ENCODE assay signal across 8 mouse cellular contexts in genomic region chr4:126599971-126600754, GRCm38 (mm10). TPM values are rescaled to one million over a fixed set of nuclear protein-coding genes. Genes with fewer than 3 reads are reported as not detected.
DNase-seq lines count a peak whose midpoint lies in the region; ATAC-seq and TF ChIP-seq lines count a peak whose summit lies in the region.
"Had no signal": no experiment of that assay in that cellular context is flagged by ENCODE, and none has a peak within 500 bp of the region (broad histone marks: within the 10 kb centered on the region; RNA-seq: fewer than 3 reads in every experiment).

No protein-coding gene starts in this region.

- peak; percentile 91 for TF ChIP-seq CTCF in lung, embryonic 14.5 days (IDR thresholded peaks at IDR 0.05; ENCODE audit: low read depth)

- no peak overlapping the region for H3K27ac ChIP-seq in forebrain, embryonic 15.5 days (replicated peaks)
- H3K27ac ChIP-seq in kidney, embryonic 14.5 days (ENCODE audit: low read depth, low read length), result no peak overlapping the region
- no peak overlapping the region for H3K27ac ChIP-seq in lung, embryonic 14.5 days (ENCODE audit: low read depth)
- H3K27ac ChIP-seq: hindbrain, embryonic 15.5 days had no signal

- H3K9ac ChIP-seq in forebrain, embryonic 15.5 days (replicated peaks), result no peak overlapping the region
- H3K9ac ChIP-seq in kidney, embryonic 14.5 days (ENCODE audit: low read depth, low read length), result no peak overlapping the region
- no peak overlapping the region for H3K9ac ChIP-seq in lung, embryonic 14.5 days
- H3K9ac ChIP-seq: hindbrain, embryonic 15.5 days had no signal

- H3K4me2 ChIP-seq in forebrain, embryonic 15.5 days (replicated peaks), result no peak overlapping the region
- no peak overlapping the region for H3K4me2 ChIP-seq in kidney, embryonic 14.5 days (replicated peaks; ENCODE audit: low read depth, low read length)
- H3K4me2 ChIP-seq in lung, embryonic 14.5 days, result no peak overlapping the region
- H3K4me2 ChIP-seq: hindbrain, embryonic 15.5 days had no signal

- H3K4me3 ChIP-seq in forebrain, embryonic 15.5 days, result no peak overlapping the region
- no peak overlapping the region for H3K4me3 ChIP-seq in kidney, embryonic 14.5 days (ENCODE audit: low read length)
- H3K4me3 ChIP-seq in lung, embryonic 14.5 days (ENCODE audit: low read depth, low read length), result no peak overlapping the region
- H3K4me3 ChIP-seq: hindbrain, embryonic 15.5 days had no signal

- DNase-seq in B cell, adult 2 months, result peak; percentile 67 to 69
- peak; percentile 42 for DNase-seq in c-Kit-positive CD71-negative TER-119-negative erythroid progenitor cells, embryonic 14.5 days (ENCODE audit: low read depth)
- DNase-seq in lung, embryonic 14.5 days, result peak; percentile 89
- peak; percentile 54 for DNase-seq in retina, postnatal 7 days (ENCODE audit: low read depth, low spot score)

- WGBS in forebrain, embryonic 15.5 days, result 33% methylated on average over 8 of the region's 8 CpGs
- 34% methylated on average over 8 of the region's 8 CpGs for WGBS in kidney, embryonic 14.5 days
- 26% methylated on average over 8 of the region's 8 CpGs for WGBS in lung, embryonic 14.5 days

- no peaks in the 10 kb centered on the region for H3K36me3 ChIP-seq in forebrain, embryonic 15.5 days
- H3K36me3 ChIP-seq in kidney, embryonic 14.5 days (ENCODE audit: control insufficient read depth, insufficient read depth, low read length), result no peaks in the 10 kb centered on the region
- no peaks in the 10 kb centered on the region for H3K36me3 ChIP-seq in lung, embryonic 14.5 days (ENCODE audit: insufficient read depth)
- H3K36me3 ChIP-seq: hindbrain, embryonic 15.5 days had no signal

- H3K27me3 ChIP-seq in forebrain, embryonic 15.5 days, result peaks cover 13% of the 10 kb centered on the region; the same call in 1 of the 2 replicates
- no peaks in the 10 kb centered on the region for H3K27me3 ChIP-seq in kidney, embryonic 14.5 days (ENCODE audit: control insufficient read depth, insufficient read depth, low read length)
- H3K27me3 ChIP-seq in lung, embryonic 14.5 days (ENCODE audit: insufficient read depth, low read length), result no peaks in the 10 kb centered on the region

- H3K4me1 ChIP-seq in forebrain, embryonic 15.5 days, result peaks cover 15% of the 10 kb centered on the region
- peaks cover 6% of the 10 kb centered on the region; the same call in 1 of the 2 replicates for H3K4me1 ChIP-seq in kidney, embryonic 14.5 days (ENCODE audit: control insufficient read depth, insufficient read depth, low read length)
- no peaks in the 10 kb centered on the region for H3K4me1 ChIP-seq in lung, embryonic 14.5 days (ENCODE audit: insufficient read depth)

- peak; percentile 56 for ATAC-seq in CD4-positive, CD25-positive, alpha-beta regulatory T cell, adult 4 months
- ATAC-seq in forebrain, embryonic 15.5 days (replicated peaks), result 0 out of 2 replicates have a peak, but pooled peaks have one; percentile 27
- peak; percentile 45; the same call in 1 of the 2 replicates for ATAC-seq in kidney, embryonic 14.5 days (ENCODE audit: low FRiP score, low TSS enrichment)
- peak; percentile 25; the same call in 1 of the 2 replicates for ATAC-seq in lung, embryonic 14.5 days (ENCODE audit: insufficient read depth)

- H3K9me3 ChIP-seq in forebrain, embryonic 15.5 days, result no peaks in the 10 kb centered on the region
- H3K9me3 ChIP-seq in kidney, embryonic 14.5 days (ENCODE audit: control insufficient read depth, low read length), result no peaks in the 10 kb centered on the region
- H3K9me3 ChIP-seq in lung, embryonic 14.5 days (ENCODE audit: low read depth, low read length), result no peaks in the 10 kb centered on the region
- H3K9me3 ChIP-seq: hindbrain, embryonic 15.5 days had no signal

RNA-seq across cellular contexts. Expression of gene 5730409E04Rik, which starts 9.5 kb away (rescaled TPM):
- polyA plus RNA-seq in CD4-positive, CD25-positive, alpha-beta regulatory T cell, adult 4 months (2017; shearing (Covaris generic)), result under 1 TPM; 0.36 to 0.82 TPM
- 4.8 and 5.3 TPM in 2 replicates for polyA plus RNA-seq in forebrain, embryonic 15.5 days (2015; fragmentation: Nextera tagmentation; extraction: Ambion mirVana)
- polyA plus RNA-seq in kidney, embryonic 14.5 days (2014; fragmentation: Nextera tagmentation; extraction: Ambion mirVana), result 2.4 and 2.6 TPM in 2 replicates
- 2.7 and 3.2 TPM in 2 replicates for polyA plus RNA-seq in lung, embryonic 14.5 days (2014; fragmentation: Nextera tagmentation; extraction: Ambion mirVana)

RNA-seq across cellular contexts. Expression of gene Clspn, which starts 43.4 kb away (rescaled TPM):
- polyA plus RNA-seq in CD4-positive, CD25-positive, alpha-beta regulatory T cell, adult 4 months (2017; shearing (Covaris generic)), result 1 to 10 TPM; 3.3 to 4.1 TPM
- 19.3 and 21.5 TPM in 2 replicates for polyA plus RNA-seq in forebrain, embryonic 15.5 days (2015; fragmentation: Nextera tagmentation; extraction: Ambion mirVana)
- polyA plus RNA-seq in kidney, embryonic 14.5 days (2014; fragmentation: Nextera tagmentation; extraction: Ambion mirVana), result 45.4 and 54.1 TPM in 2 replicates
- 52.6 and 54.3 TPM in 2 replicates for polyA plus RNA-seq in lung, embryonic 14.5 days (2014; fragmentation: Nextera tagmentation; extraction: Ambion mirVana)
